ENCODE assay signal across 9 mouse cellular contexts in the genomic region with DNA sequence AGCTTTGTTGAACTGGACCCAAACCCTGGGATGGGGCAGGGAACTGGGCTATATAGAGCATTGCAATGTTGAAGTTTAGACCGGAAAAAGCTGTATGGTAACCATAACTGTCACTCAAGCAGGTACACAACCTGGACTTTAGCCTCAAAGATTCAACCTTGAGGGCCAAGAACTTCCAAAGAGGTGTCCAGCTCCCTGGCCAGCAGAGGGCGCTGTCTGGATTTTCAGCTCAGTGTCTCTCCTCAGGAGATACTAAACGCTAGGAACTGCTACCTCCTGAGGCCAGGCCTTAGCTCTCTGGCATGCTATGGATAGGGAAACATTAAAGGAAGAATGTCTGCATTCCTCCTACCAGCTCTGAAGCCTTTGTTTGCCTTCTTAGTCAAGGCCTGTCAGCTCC.
DNase-seq lines count a peak whose midpoint lies in the region; ATAC-seq lines count a peak whose summit lies in the region.
"Had no signal": no experiment of that assay in that cellular context is flagged by ENCODE, and none has a peak within 500 bp of the region (broad histone marks: within the 10 kb centered on the region; RNA-seq: fewer than 3 reads in every experiment).

No protein-coding gene starts in this region.

- H3K27me3 ChIP-seq in liver, embryonic 13.5 days: peaks cover 38% of the 10 kb centered on the region

- intact Hi-C loops in left cerebral cortex, postnatal 4 days (cut with DNase I): no loop called here
- intact Hi-C loops in left cerebral cortex, postnatal 36 days (cut with DNase I): no loop called here

- DNase-seq in adrenal gland, adult 18-20 months (ENCODE audit: low spot score in 2 of 2): peak; percentile 42 to 65
- DNase-seq in adrenal gland, postnatal 4 days (ENCODE audit: low spot score in 2 of 2): no peak
- peak; percentile 22 for DNase-seq in left cerebral cortex, postnatal 4 days
- no peak for DNase-seq in left cerebral cortex, postnatal 36 days (ENCODE audit: low spot score in 2 of 2)
- DNase-seq in brain, adult 2 months (ENCODE audit: low read depth, low spot score): peak; percentile 48
- peak; percentile 15 for DNase-seq in liver, embryonic 13.5 days
- peak; percentile 42 for DNase-seq in thymus, postnatal 0 days (ENCODE audit: low spot score)
- no peak for DNase-seq in layer of hippocampus, adult 9-10 months (ENCODE audit: low spot score)

- WGBS in liver, embryonic 13.5 days (ENCODE audit: insufficient replicate concordance): 28% methylated on average over 3 of the region's 3 CpGs

- H3K4me3 ChIP-seq in liver, embryonic 13.5 days (replicated peaks): no peak overlapping the region
- H3K4me3 ChIP-seq: heart, embryonic 13.5 days had no signal

- no peak overlapping the region for H3K27ac ChIP-seq in liver, embryonic 13.5 days

- 0 out of 2 replicates have a peak, but pooled peaks cover 3% of the 10 kb centered on the region for H3K4me1 ChIP-seq in liver, embryonic 13.5 days (replicated peaks)

- no peaks in the 10 kb centered on the region for H3K36me3 ChIP-seq in liver, embryonic 13.5 days
- H3K36me3 ChIP-seq: heart, embryonic 13.5 days had no signal

- ATAC-seq in liver, embryonic 13.5 days (ENCODE audit: low read depth): no peak

- no peaks in the 10 kb centered on the region for H3K9me3 ChIP-seq in liver, embryonic 13.5 days (replicated peaks)
- H3K9me3 ChIP-seq: heart, embryonic 13.5 days had no signal

- H3K9ac ChIP-seq in liver, embryonic 13.5 days: no peak overlapping the region
- H3K9ac ChIP-seq: heart, embryonic 13.5 days had no signal

- H3K4me2 ChIP-seq in liver, embryonic 13.5 days: no peak overlapping the region
- H3K4me2 ChIP-seq: heart, embryonic 13.5 days had no signal

Comparison
In these comparisons a context has a peak if more than half of its experiments do, and no peak if none do; other contexts are left out.
1. DNase-seq: peak in adrenal gland, adult 18-20 months (2 of 2), left cerebral cortex, postnatal 4 days (single experiment), brain, adult 2 months (single experiment), liver, embryonic 13.5 days (single experiment) and thymus, postnatal 0 days (single experiment); none in adrenal gland, postnatal 4 days (0 of 2), left cerebral cortex, postnatal 36 days (0 of 2) and layer of hippocampus, adult 9-10 months (single experiment).